Mouse (Mus musculus): ENCODE results near the gene Eif2s2. TPM values are rescaled to one million over a fixed set of nuclear protein-coding genes. Genes with fewer than 3 reads are reported as not detected.

Eif2s2 gene
- total RNA-seq, 2 experiments from 2014 or later: 59.0 to 63.0 TPM

Other genes with a start within 250 kb of the Eif2s2 start
- gene Chmp4b, start 241.2 kb downstream of the Eif2s2 start, total RNA-seq (2021): 100 to 1,000 TPM; 207 to 208 TPM
- not detected for gene Gm14214, start 122.9 kb downstream of the Eif2s2 start, total RNA-seq (2021)
- gene Raly, start 101.8 kb downstream of the Eif2s2 start, total RNA-seq (2021): 100 to 1,000 TPM in 1 of 2 experiments, 10 to 100 TPM in 1; 96.5 to 103 TPM
- gene a, start 101.5 kb downstream of the Eif2s2 start, total RNA-seq (2021): not detected
- gene Gm14226, start 125.3 kb upstream of the Eif2s2 start, total RNA-seq (2021): under 1 TPM; 0.13 to 0.18 TPM
- 10 to 100 TPM; 12.1 to 12.7 TPM for gene Ahcy, start 181.6 kb upstream of the Eif2s2 start, total RNA-seq (2021)
- gene Itch, start 240.6 kb upstream of the Eif2s2 start, total RNA-seq (2021): 10 to 100 TPM; 40.7 to 42.2 TPM